Mouse (Mus musculus): ENCODE results near the gene Ffar1. TPM values are rescaled to one million over a fixed set of nuclear protein-coding genes. Genes with fewer than 3 reads are reported as not detected.

Ffar1 gene
- polyA plus RNA-seq, 1 experiment from 2014 or later: not detected

GRCm38 (mm10) chr7:30820131-30820530, 41.2 kb downstream of the Ffar1 start:
- Histone ChIP-seq H3K36me3 (no peaks in the 10 kb centered on the region), H3K9me3 (replicated peaks) (no peaks in the 10 kb centered on the region), H3K4me1 (peaks cover 6% of the 10 kb centered on the region; the same call in 1 of the 2 replicates), H3K27ac (no peak overlapping the region), H3K27me3 (ENCODE audit: low read depth, poor library complexity, severe bottlenecking) (no peaks in the 10 kb centered on the region), H3K4me3 (no peak overlapping the region)
- 81% methylated on average over 6 of the region's 6 CpGs for WGBS
- DNase-seq (ENCODE audit: low spot score): no peak

- 89% methylated on average over 6 of the region's 6 CpGs for WGBS
- no peak for DNase-seq (ENCODE audit: low spot score)
- H3K9me3 ChIP-seq (replicated peaks): no peaks in the 10 kb centered on the region
- peaks cover 10% of the 10 kb centered on the region for H3K4me1 ChIP-seq
- no peaks in the 10 kb centered on the region for H3K27me3 ChIP-seq (ENCODE audit: low read depth, poor library complexity, severe bottlenecking)
- no peak overlapping the region for H3K4me3 ChIP-seq
- no peaks in the 10 kb centered on the region for H3K36me3 ChIP-seq
- peak overlapping the region; percentile 61; the same call in 1 of the 2 replicates for H3K27ac ChIP-seq
Observed at GRCm38 (mm10) chr7:30812291-30812807, 49.0 kb downstream of the Ffar1 start.

GRCm38 (mm10) chr7:30811757-30812290, 49.5 kb downstream of the Ffar1 start:
- WGBS: 66% methylated on average over 9 of the region's 9 CpGs
- peak overlapping the region; percentile 61; the same call in 1 of the 2 replicates for H3K27ac ChIP-seq
- H3K4me3 ChIP-seq: no peak overlapping the region

GRCm38 (mm10) chr7:30810319-30810718, 51.0 kb downstream of the Ffar1 start:
- WGBS: 56% methylated on average over 6 of the region's 6 CpGs
- no peak overlapping the region for H3K4me3 ChIP-seq
- H3K4me1 ChIP-seq: peaks cover 10% of the 10 kb centered on the region
- no peaks in the 10 kb centered on the region for H3K27me3 ChIP-seq (ENCODE audit: low read depth, poor library complexity, severe bottlenecking)
- H3K27ac ChIP-seq: no peak overlapping the region
- no peaks in the 10 kb centered on the region for H3K36me3 ChIP-seq
- H3K9me3 ChIP-seq (replicated peaks): no peaks in the 10 kb centered on the region
- no peak for DNase-seq (ENCODE audit: low spot score)

More at GRCm38 (mm10) chr7:30811757-30812290, 49.5 kb downstream of the Ffar1 start:
- Histone ChIP-seq H3K36me3 (no peaks in the 10 kb centered on the region), H3K4me1 (peaks cover 10% of the 10 kb centered on the region), H3K27me3 (ENCODE audit: low read depth, poor library complexity, severe bottlenecking) (no peaks in the 10 kb centered on the region), H3K9me3 (replicated peaks) (no peaks in the 10 kb centered on the region)
- DNase-seq (ENCODE audit: low spot score): no peak

Other genes with a start within 250 kb of the Ffar1 start
- gene Upk1a, start 248.7 kb downstream of the Ffar1 start, polyA plus RNA-seq (2016; fragmentation: Nextera tagmentation; extraction: Ambion mirVana): 7.9 and 8.2 TPM in 2 replicates
- gene Cox6b1, start 235.4 kb downstream of the Ffar1 start, polyA plus RNA-seq (2016; fragmentation: Nextera tagmentation; extraction: Ambion mirVana): 776 and 820 TPM in 2 replicates
- 1.3 and 2.5 TPM in 2 replicates for gene Etv2, start 225.7 kb downstream of the Ffar1 start, polyA plus RNA-seq (2016; fragmentation: Nextera tagmentation; extraction: Ambion mirVana)
- gene Rbm42, start 211.2 kb downstream of the Ffar1 start, polyA plus RNA-seq (2016; fragmentation: Nextera tagmentation; extraction: Ambion mirVana): 150 and 151 TPM in 2 replicates
- 84.1 and 84.8 TPM in 2 replicates for gene Haus5, start 196.6 kb downstream of the Ffar1 start, polyA plus RNA-seq (2016; fragmentation: Nextera tagmentation; extraction: Ambion mirVana)
- not detected in 2 replicates for gene Pmis2, start 190.0 kb downstream of the Ffar1 start, polyA plus RNA-seq (2016; fragmentation: Nextera tagmentation; extraction: Ambion mirVana)
- gene 2200002J24Rik, start 162.6 kb downstream of the Ffar1 start, polyA plus RNA-seq (2016; fragmentation: Nextera tagmentation; extraction: Ambion mirVana): not detected in 2 replicates
- gene Atp4a, start 149.4 kb downstream of the Ffar1 start, polyA plus RNA-seq (2016; fragmentation: Nextera tagmentation; extraction: Ambion mirVana): 0.08 and 0.38 TPM in 2 replicates
- gene Tmem147, start 132.0 kb downstream of the Ffar1 start, polyA plus RNA-seq (2016; fragmentation: Nextera tagmentation; extraction: Ambion mirVana): 153 and 159 TPM in 2 replicates
- 0.43 TPM in 1 of 2 replicates, not detected in the other for gene Gapdhs, start 117.9 kb downstream of the Ffar1 start, polyA plus RNA-seq (2016; fragmentation: Nextera tagmentation; extraction: Ambion mirVana)
- 1.1 and 1.4 TPM in 2 replicates for gene Sbsn, start 110.1 kb downstream of the Ffar1 start, polyA plus RNA-seq (2016; fragmentation: Nextera tagmentation; extraction: Ambion mirVana)
- not detected in 2 replicates for gene Dmkn, start 97.8 kb downstream of the Ffar1 start, polyA plus RNA-seq (2016; fragmentation: Nextera tagmentation; extraction: Ambion mirVana)
- not detected in 2 replicates for gene Krtdap, start 73.7 kb downstream of the Ffar1 start, polyA plus RNA-seq (2016; fragmentation: Nextera tagmentation; extraction: Ambion mirVana)
- not detected in 2 replicates for gene Ffar2, start 37.8 kb downstream of the Ffar1 start, polyA plus RNA-seq (2016; fragmentation: Nextera tagmentation; extraction: Ambion mirVana)
- not detected in 2 replicates for gene Ffar3, start 5.4 kb downstream of the Ffar1 start, polyA plus RNA-seq (2016; fragmentation: Nextera tagmentation; extraction: Ambion mirVana)
- 0.59 TPM in 1 of 2 replicates, not detected in the other for gene Cd22, start 18.8 kb upstream of the Ffar1 start, polyA plus RNA-seq (2016; fragmentation: Nextera tagmentation; extraction: Ambion mirVana)
- 0.21 TPM in 1 of 2 replicates, not detected in the other for gene Mag, start 53.3 kb upstream of the Ffar1 start, polyA plus RNA-seq (2016; fragmentation: Nextera tagmentation; extraction: Ambion mirVana)
- gene Hamp2, start 63.1 kb upstream of the Ffar1 start, polyA plus RNA-seq (2016; fragmentation: Nextera tagmentation; extraction: Ambion mirVana): not detected in 2 replicates
- not detected in 2 replicates for gene Hamp, start 82.5 kb upstream of the Ffar1 start, polyA plus RNA-seq (2016; fragmentation: Nextera tagmentation; extraction: Ambion mirVana)
- 28.7 and 33.5 TPM in 2 replicates for gene Usf2, start 95.2 kb upstream of the Ffar1 start, polyA plus RNA-seq (2016; fragmentation: Nextera tagmentation; extraction: Ambion mirVana)
- 28.9 and 31.3 TPM in 2 replicates for gene Lsr, start 111.9 kb upstream of the Ffar1 start, polyA plus RNA-seq (2016; fragmentation: Nextera tagmentation; extraction: Ambion mirVana)
- gene Fam187b, start 112.2 kb upstream of the Ffar1 start, polyA plus RNA-seq (2016; fragmentation: Nextera tagmentation; extraction: Ambion mirVana): 1.0 and 1.3 TPM in 2 replicates
- 8.0 and 8.1 TPM in 2 replicates for gene Fxyd5, start 180.9 kb upstream of the Ffar1 start, polyA plus RNA-seq (2016; fragmentation: Nextera tagmentation; extraction: Ambion mirVana)
- 0.30 and 1.3 TPM in 2 replicates for gene Fxyd7, start 189.9 kb upstream of the Ffar1 start, polyA plus RNA-seq (2016; fragmentation: Nextera tagmentation; extraction: Ambion mirVana)
- gene Fxyd1, start 195.6 kb upstream of the Ffar1 start, polyA plus RNA-seq (2016; fragmentation: Nextera tagmentation; extraction: Ambion mirVana): 6.2 and 7.7 TPM in 2 replicates
- 0.13 and 0.16 TPM in 2 replicates for gene Lgi4, start 197.8 kb upstream of the Ffar1 start, polyA plus RNA-seq (2016; fragmentation: Nextera tagmentation; extraction: Ambion mirVana)
- 7.6 and 10.0 TPM in 2 replicates for gene Fxyd3, start 215.1 kb upstream of the Ffar1 start, polyA plus RNA-seq (2016; fragmentation: Nextera tagmentation; extraction: Ambion mirVana)

Data from limb, embryonic 10.5 days (tissue).